In the genomic region with DNA sequence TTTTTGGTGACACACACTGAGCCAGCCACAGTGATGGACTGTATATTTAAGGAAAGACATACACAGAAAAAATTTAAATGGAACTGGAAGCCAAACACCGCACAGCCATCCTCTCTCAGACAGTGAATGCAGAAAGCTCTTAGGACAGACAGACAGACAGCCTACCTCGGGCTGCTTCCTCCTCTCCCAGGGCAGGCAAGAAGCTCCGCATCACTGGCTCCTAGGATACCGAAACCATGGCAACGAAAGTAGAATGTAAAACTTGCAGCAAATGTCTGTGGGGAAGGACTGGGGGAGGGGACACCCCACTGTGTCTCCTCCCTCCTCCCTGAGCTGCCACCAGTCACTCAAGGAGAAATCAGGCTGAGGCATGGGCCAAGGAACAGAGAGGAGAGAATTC, we compare ENCODE assay signal across 7 mouse cellular contexts. TPM values are rescaled to one million over a fixed set of nuclear protein-coding genes. Genes with fewer than 3 reads are reported as not detected.
DNase-seq lines count a peak whose midpoint lies in the region; ATAC-seq and TF ChIP-seq lines count a peak whose summit lies in the region.

No protein-coding gene starts in this region.

- WGBS in forebrain, embryonic 14.5 days = 5% methylated on average over 5 of the region's 5 CpGs
- 76% methylated on average over 5 of the region's 5 CpGs for WGBS in small intestine, adult 2 months

- no peaks in the 10 kb centered on the region for H3K27me3 ChIP-seq in forebrain, embryonic 14.5 days (replicated peaks; ENCODE audit: control insufficient read depth, insufficient read depth, low read length)
- H3K27me3 ChIP-seq in small intestine, adult 2 months (ENCODE audit: control insufficient read depth, insufficient read depth, low read length) = no peaks in the 10 kb centered on the region

- peak overlapping the region; percentile 0; the same call in 1 of the 2 replicates for H3K4me3 ChIP-seq in forebrain, embryonic 14.5 days (ENCODE audit: low read depth, low read length)
- H3K4me3 ChIP-seq in small intestine, adult 2 months (ENCODE audit: low read depth, low read length) = no peak overlapping the region

- peaks cover 57% of the 10 kb centered on the region for H3K4me1 ChIP-seq in forebrain, embryonic 14.5 days (ENCODE audit: control insufficient read depth, insufficient read depth, low read length)
- H3K4me1 ChIP-seq in small intestine, adult 2 months (ENCODE audit: control insufficient read depth, insufficient read depth, insufficient read length, low read length) = peaks cover 32% of the 10 kb centered on the region

- ATAC-seq in forebrain, embryonic 14.5 days = peak; percentile 21
- ATAC-seq in megakaryocyte, adult 5-6 weeks (ENCODE audit: poor library complexity, severe bottlenecking) = peak; percentile 16

- TF ChIP-seq CTCF in small intestine, adult 2 months (IDR thresholded peaks at IDR 0.05; ENCODE audit: extremely low read depth, insufficient read length, insufficient replicate concordance, low read depth, low read length) = no peak

- no peaks in the 10 kb centered on the region for H3K9me3 ChIP-seq in forebrain, embryonic 14.5 days (replicated peaks; ENCODE audit: control insufficient read depth, low read length)

- H3K9ac ChIP-seq in forebrain, embryonic 14.5 days (ENCODE audit: low read length) = peak overlapping the region; percentile 40

- TF ChIP-seq POLR2A in small intestine, adult 2 months (IDR thresholded peaks at IDR 0.05; ENCODE audit: low read depth, low read length) = no peak

- peak overlapping the region; percentile 99 for H3K27ac ChIP-seq in forebrain, embryonic 14.5 days (ENCODE audit: low read depth, low read length)
- H3K27ac ChIP-seq in small intestine, adult 2 months (ENCODE audit: insufficient read depth, low read depth, low read length) = peak overlapping the region; percentile 14; the same call in 1 of the 2 replicates

- peak; percentile 55 to 68 for DNase-seq in B cell, adult 2 months
- peak; percentile 90 for DNase-seq in ES-CJ7 (ENCODE audit: low read depth, low spot score)
- DNase-seq in forebrain, embryonic 14.5 days (ENCODE audit: low spot score) = peak; percentile 96
- DNase-seq in layer of hippocampus, adult 11-12 months (ENCODE audit: low spot score) = peak; percentile 83
- no peak for DNase-seq in cerebellum, adult 11 months

- peak overlapping the region; percentile 22 for H3K4me2 ChIP-seq in forebrain, embryonic 14.5 days (ENCODE audit: low read length)

- peaks cover 31% of the 10 kb centered on the region for H3K36me3 ChIP-seq in forebrain, embryonic 14.5 days (ENCODE audit: control insufficient read depth, insufficient read depth, low read length)
- H3K36me3 ChIP-seq in small intestine, adult 2 months (ENCODE audit: control insufficient read depth, insufficient read depth, low read length) = peaks cover 54% of the 10 kb centered on the region

RNA-seq across cellular contexts. Expression of gene Dnajb12, which starts 18.2 kb away (rescaled TPM):
- polyA plus RNA-seq in forebrain, embryonic 14.5 days (2014; fragmentation: Nextera tagmentation; extraction: Ambion mirVana) = 18.8 and 19.7 TPM in 2 replicates
- 21.9 and 26.0 TPM in 2 replicates for total RNA-seq in megakaryocyte, adult 5-6 weeks (2015)
- total RNA-seq in megakaryocyte, adult 5-6 weeks (2017) = 17.3 and 18.5 TPM in 2 replicates
- polyA plus RNA-seq in small intestine, adult 2 months (2012; rRNA removed) = 43.1 and 86.2 TPM in 2 replicates

RNA-seq across cellular contexts. Expression of gene Ddit4, which starts 54.1 kb away (rescaled TPM):
- polyA plus RNA-seq in forebrain, embryonic 14.5 days (2014; fragmentation: Nextera tagmentation; extraction: Ambion mirVana) = 10.2 and 11.1 TPM in 2 replicates
- total RNA-seq in megakaryocyte, adult 5-6 weeks (2015) = 2.2 and 2.4 TPM in 2 replicates
- total RNA-seq in megakaryocyte, adult 5-6 weeks (2017) = 0.94 and 1.2 TPM in 2 replicates
- polyA plus RNA-seq in small intestine, adult 2 months (2012; rRNA removed) = 21.5 and 35.0 TPM in 2 replicates
